Mouse (Mus musculus): ENCODE data around the gene Klc1. TPM values are rescaled to one million over a fixed set of nuclear protein-coding genes. Genes with fewer than 3 reads are reported as not detected.

Klc1 gene
- total RNA-seq, 1 experiment, result 47.9 TPM

DNA sequence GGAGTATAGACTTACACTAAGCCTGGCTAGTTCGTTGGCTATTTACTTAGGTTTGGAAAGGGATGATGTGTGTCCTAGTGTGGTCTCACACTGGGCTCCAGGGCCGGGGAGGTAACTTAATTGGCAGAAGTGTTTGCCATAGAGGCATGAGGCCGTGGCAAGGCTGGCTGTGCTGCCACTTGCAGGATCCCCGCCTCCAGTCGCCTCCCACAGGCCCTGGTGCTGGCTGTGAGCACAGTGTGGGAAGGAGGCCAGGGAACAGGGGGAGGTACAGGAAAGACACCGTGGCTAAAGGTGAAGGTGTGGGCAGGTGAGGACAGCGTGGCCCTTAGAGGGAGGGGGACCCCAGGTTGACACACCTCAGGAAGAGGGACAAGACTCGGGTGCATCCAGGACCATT lies 61.3 kb downstream of the Klc1 start:
- H3K27ac ChIP-seq (ENCODE audit: insufficient read depth, low read depth, low read length, poor library complexity, severe bottlenecking), result no peak overlapping the region
- H3K4me3 ChIP-seq (ENCODE audit: insufficient read depth in 1 of 2, low read depth in 1 of 2, low read length in 2 of 2, poor library complexity in 1 of 2, severe bottlenecking in 1 of 2), result no peak overlapping the region
- no peaks in the 10 kb centered on the region for H3K9me3 ChIP-seq (ENCODE audit: control insufficient read depth, insufficient read depth, low read depth, low read length)
- peaks cover 5 to 18% of the 10 kb centered on the region in 2 experiments; a peak in 2 of 4 replicates for H3K4me1 ChIP-seq (ENCODE audit: control insufficient read depth in 2 of 2, insufficient read depth in 2 of 2, low read length in 2 of 2, poor library complexity in 1 of 2)
- TF ChIP-seq ZNF384 (IDR thresholded peaks at IDR 0.05; ENCODE audit: low read depth, low read length) (no peak), CHD2 (IDR thresholded peaks at IDR 0.05; ENCODE audit: low read depth, low read length) (no peak), ZC3H11A (IDR thresholded peaks at IDR 0.05; ENCODE audit: borderline replicate concordance, low read depth, low read length) (no peak), HCFC1 (IDR thresholded peaks at IDR 0.05; ENCODE audit: borderline replicate concordance, insufficient read depth, low read length) (no peak), MAFK (IDR thresholded peaks at IDR 0.05; ENCODE audit: insufficient read depth, low read depth, low read length) (no peak)
- DNase-seq (ENCODE audit: low read depth, low spot score), result no peak
- H3K9ac ChIP-seq (ENCODE audit: insufficient read depth, low read depth, low read length, poor library complexity, severe bottlenecking), result no peak overlapping the region
- in situ Hi-C loops (cut with MboI; ENCODE audit: low sequenced_read_pairs in 2 of 2, unreplicated experiment in 2 of 2), result no loop called here
- peaks cover 16% of the 10 kb centered on the region for H3K36me3 ChIP-seq (ENCODE audit: control insufficient read depth, insufficient read depth, low read length, poor library complexity, severe bottlenecking)

DNA sequence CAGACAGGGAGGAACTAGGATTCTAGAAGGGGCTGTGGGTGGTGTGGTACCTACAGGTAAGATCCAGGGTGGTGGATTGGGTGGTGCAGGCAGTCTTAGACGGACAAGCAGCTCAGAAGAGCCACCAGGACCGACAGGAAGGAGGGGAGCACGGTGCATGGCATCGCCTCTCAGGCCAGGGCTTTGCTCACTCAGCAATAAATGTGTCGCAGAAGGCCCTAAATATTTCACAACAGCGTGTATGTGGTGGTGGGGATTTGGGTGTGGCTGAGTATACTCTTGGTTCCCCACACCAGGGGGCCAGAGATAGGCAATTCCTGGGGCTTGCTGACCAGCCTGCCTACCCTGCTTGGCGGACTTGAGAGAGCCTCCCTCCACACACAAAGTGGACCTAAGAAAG lies 62.1 kb downstream of the Klc1 start:
- peaks cover 2 to 13% of the 10 kb centered on the region in 2 experiments; a peak in 2 of 4 replicates for H3K4me1 ChIP-seq (ENCODE audit: control insufficient read depth in 2 of 2, insufficient read depth in 2 of 2, low read length in 2 of 2, poor library complexity in 1 of 2)

DNA sequence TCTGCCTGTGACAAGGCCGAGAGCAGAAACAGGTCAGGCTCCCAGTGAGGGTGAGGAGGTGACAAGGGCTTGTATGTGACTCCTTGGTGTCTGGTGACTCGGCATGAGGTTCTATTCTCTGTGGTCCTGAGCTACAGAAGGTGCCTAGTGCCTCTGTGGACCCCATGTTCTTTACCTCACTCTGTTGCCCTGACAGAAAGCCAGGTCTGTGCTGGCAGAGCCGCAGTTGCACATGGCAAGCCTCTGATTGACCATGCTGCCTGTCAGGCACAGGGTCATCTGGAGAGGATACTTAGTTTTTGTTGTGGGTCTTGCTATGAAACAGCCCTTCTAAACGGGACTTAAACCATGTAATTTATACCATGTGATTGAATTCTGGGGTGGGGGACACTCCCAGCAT lies 63.3 kb downstream of the Klc1 start:
- no peak for TF ChIP-seq ZC3H11A (IDR thresholded peaks at IDR 0.05; ENCODE audit: borderline replicate concordance, low read depth, low read length)
- no peak for TF ChIP-seq HCFC1 (IDR thresholded peaks at IDR 0.05; ENCODE audit: borderline replicate concordance, insufficient read depth, low read length)
- no peak for TF ChIP-seq MAFK (IDR thresholded peaks at IDR 0.05; ENCODE audit: insufficient read depth, low read depth, low read length)
- TF ChIP-seq ZNF384 (IDR thresholded peaks at IDR 0.05; ENCODE audit: low read depth, low read length), result no peak
- TF ChIP-seq CHD2 (IDR thresholded peaks at IDR 0.05; ENCODE audit: low read depth, low read length), result no peak
- H3K36me3 ChIP-seq (ENCODE audit: control insufficient read depth, insufficient read depth, low read length, poor library complexity, severe bottlenecking), result peaks cover 27% of the 10 kb centered on the region
- no peak overlapping the region for H3K9ac ChIP-seq (ENCODE audit: insufficient read depth, low read depth, low read length, poor library complexity, severe bottlenecking)
- no peaks in the 10 kb centered on the region for H3K9me3 ChIP-seq (ENCODE audit: control insufficient read depth, insufficient read depth, low read depth, low read length)
- no peak overlapping the region for H3K4me3 ChIP-seq (ENCODE audit: insufficient read depth in 1 of 2, low read depth in 1 of 2, low read length in 2 of 2, poor library complexity in 1 of 2, severe bottlenecking in 1 of 2)
- H3K27ac ChIP-seq (ENCODE audit: insufficient read depth, low read depth, low read length, poor library complexity, severe bottlenecking), result no peak overlapping the region
- DNase-seq (ENCODE audit: low read depth, low spot score), result no peak
- in situ Hi-C loops (cut with MboI; ENCODE audit: low sequenced_read_pairs in 2 of 2, unreplicated experiment in 2 of 2), result no loop called here
- peaks cover 2 to 6% of the 10 kb centered on the region in 2 experiments; a peak in 1 of 4 replicates for H3K4me1 ChIP-seq (ENCODE audit: control insufficient read depth in 2 of 2, insufficient read depth in 2 of 2, low read length in 2 of 2, poor library complexity in 1 of 2)

More for the DNA sequence above, 62.1 kb downstream of the Klc1 start:
- H3K9ac ChIP-seq (ENCODE audit: insufficient read depth, low read depth, low read length, poor library complexity, severe bottlenecking), result no peak overlapping the region
- H3K27ac ChIP-seq (ENCODE audit: insufficient read depth, low read depth, low read length, poor library complexity, severe bottlenecking), result no peak overlapping the region
- no peak for TF ChIP-seq CHD2 (IDR thresholded peaks at IDR 0.05; ENCODE audit: low read depth, low read length)
- no peak for TF ChIP-seq ZNF384 (IDR thresholded peaks at IDR 0.05; ENCODE audit: low read depth, low read length)
- TF ChIP-seq MAFK (IDR thresholded peaks at IDR 0.05; ENCODE audit: insufficient read depth, low read depth, low read length), result no peak
- no peak for TF ChIP-seq HCFC1 (IDR thresholded peaks at IDR 0.05; ENCODE audit: borderline replicate concordance, insufficient read depth, low read length)
- no peak for TF ChIP-seq ZC3H11A (IDR thresholded peaks at IDR 0.05; ENCODE audit: borderline replicate concordance, low read depth, low read length)
- H3K36me3 ChIP-seq (ENCODE audit: control insufficient read depth, insufficient read depth, low read length, poor library complexity, severe bottlenecking), result peaks cover 23% of the 10 kb centered on the region
- in situ Hi-C loops (cut with MboI; ENCODE audit: low sequenced_read_pairs in 2 of 2, unreplicated experiment in 2 of 2), result no loop called here
- DNase-seq (ENCODE audit: low read depth, low spot score), result no peak
- no peak overlapping the region for H3K4me3 ChIP-seq (ENCODE audit: insufficient read depth in 1 of 2, low read depth in 1 of 2, low read length in 2 of 2, poor library complexity in 1 of 2, severe bottlenecking in 1 of 2)
- H3K9me3 ChIP-seq (ENCODE audit: control insufficient read depth, insufficient read depth, low read depth, low read length), result no peaks in the 10 kb centered on the region

DNA sequence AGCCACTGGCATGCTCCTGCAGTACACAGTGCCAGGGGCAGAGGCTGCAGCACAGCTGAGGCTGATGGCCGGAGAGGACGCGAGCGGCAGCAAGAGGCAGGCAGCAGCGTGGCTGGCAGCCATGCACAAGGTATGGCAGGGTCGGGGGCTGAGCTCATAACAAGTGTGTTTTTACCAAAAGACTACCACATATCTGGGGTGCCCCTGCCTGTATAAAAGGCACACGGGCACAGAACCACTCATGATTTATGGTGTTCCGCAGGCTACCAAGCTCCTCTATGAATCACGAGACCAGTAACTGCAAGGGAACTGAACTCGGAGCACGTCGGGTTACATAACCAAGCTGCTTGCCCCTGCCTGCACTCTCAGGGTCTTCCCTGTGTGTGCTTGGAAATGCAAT lies 68.9 kb downstream of the Klc1 start:
- Histone ChIP-seq H3K4me3 (ENCODE audit: insufficient read depth in 1 of 2, low read depth in 1 of 2, low read length in 2 of 2, poor library complexity in 1 of 2, severe bottlenecking in 1 of 2) (no peak overlapping the region), H3K4me1 (ENCODE audit: control insufficient read depth in 2 of 2, insufficient read depth in 2 of 2, low read length in 2 of 2, poor library complexity in 1 of 2) (no peaks in the 10 kb centered on the region), H3K27ac (ENCODE audit: insufficient read depth, low read depth, low read length, poor library complexity, severe bottlenecking) (no peak overlapping the region), H3K9me3 (ENCODE audit: control insufficient read depth, insufficient read depth, low read depth, low read length) (no peaks in the 10 kb centered on the region), H3K36me3 (ENCODE audit: control insufficient read depth, insufficient read depth, low read length, poor library complexity, severe bottlenecking) (peaks cover 41% of the 10 kb centered on the region), H3K9ac (ENCODE audit: insufficient read depth, low read depth, low read length, poor library complexity, severe bottlenecking) (no peak overlapping the region)
- no peak for TF ChIP-seq ZC3H11A (IDR thresholded peaks at IDR 0.05; ENCODE audit: borderline replicate concordance, low read depth, low read length)
- TF ChIP-seq MAFK (IDR thresholded peaks at IDR 0.05; ENCODE audit: insufficient read depth, low read depth, low read length), result no peak
- TF ChIP-seq ZNF384 (IDR thresholded peaks at IDR 0.05; ENCODE audit: low read depth, low read length), result no peak
- no peak for TF ChIP-seq HCFC1 (IDR thresholded peaks at IDR 0.05; ENCODE audit: borderline replicate concordance, insufficient read depth, low read length)
- no peak for TF ChIP-seq CHD2 (IDR thresholded peaks at IDR 0.05; ENCODE audit: low read depth, low read length)
- no peak for DNase-seq (ENCODE audit: low read depth, low spot score)
- in situ Hi-C loops (cut with MboI; ENCODE audit: low sequenced_read_pairs in 2 of 2, unreplicated experiment in 2 of 2), result no loop called here

DNA sequence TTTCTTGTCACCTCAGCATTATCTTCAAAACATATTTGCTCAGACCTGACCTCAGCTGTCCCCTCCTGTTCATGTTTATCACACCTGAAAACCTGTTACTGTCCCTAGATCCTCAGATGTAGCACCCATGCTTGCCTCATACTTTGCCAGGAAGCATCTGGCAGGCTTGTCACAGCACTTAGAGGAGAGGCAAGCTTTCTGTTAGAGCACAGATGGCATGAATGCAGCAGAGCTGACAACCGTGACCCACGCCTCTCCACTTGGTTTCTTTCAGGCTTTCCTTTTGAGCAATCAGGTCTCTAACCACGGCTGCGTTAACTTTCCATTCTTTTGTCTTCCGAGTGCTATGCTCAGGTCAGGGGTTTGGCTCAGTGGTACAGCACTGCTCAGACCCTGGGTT lies 70.8 kb downstream of the Klc1 start:
- Histone ChIP-seq H3K27ac (ENCODE audit: insufficient read depth, low read depth, low read length, poor library complexity, severe bottlenecking) (no peak overlapping the region), H3K9me3 (ENCODE audit: control insufficient read depth, insufficient read depth, low read depth, low read length) (no peaks in the 10 kb centered on the region), H3K9ac (ENCODE audit: insufficient read depth, low read depth, low read length, poor library complexity, severe bottlenecking) (no peak overlapping the region), H3K4me3 (ENCODE audit: insufficient read depth in 1 of 2, low read depth in 1 of 2, low read length in 2 of 2, poor library complexity in 1 of 2, severe bottlenecking in 1 of 2) (no peak overlapping the region), H3K36me3 (ENCODE audit: control insufficient read depth, insufficient read depth, low read length, poor library complexity, severe bottlenecking) (peaks cover 36% of the 10 kb centered on the region), H3K4me1 (ENCODE audit: control insufficient read depth in 2 of 2, insufficient read depth in 2 of 2, low read length in 2 of 2, poor library complexity in 1 of 2) (no peaks in the 10 kb centered on the region)
- DNase-seq (ENCODE audit: low read depth, low spot score), result no peak
- TF ChIP-seq HCFC1 (IDR thresholded peaks at IDR 0.05; ENCODE audit: borderline replicate concordance, insufficient read depth, low read length), result no peak
- TF ChIP-seq CHD2 (IDR thresholded peaks at IDR 0.05; ENCODE audit: low read depth, low read length), result no peak
- TF ChIP-seq ZC3H11A (IDR thresholded peaks at IDR 0.05; ENCODE audit: borderline replicate concordance, low read depth, low read length), result no peak
- no peak for TF ChIP-seq ZNF384 (IDR thresholded peaks at IDR 0.05; ENCODE audit: low read depth, low read length)
- no peak for TF ChIP-seq MAFK (IDR thresholded peaks at IDR 0.05; ENCODE audit: insufficient read depth, low read depth, low read length)
- in situ Hi-C loops (cut with MboI; ENCODE audit: low sequenced_read_pairs in 2 of 2, unreplicated experiment in 2 of 2), result no loop called here
